Comparison of ENCODE assay signal across 8 mouse cellular contexts in the genomic region with DNA sequence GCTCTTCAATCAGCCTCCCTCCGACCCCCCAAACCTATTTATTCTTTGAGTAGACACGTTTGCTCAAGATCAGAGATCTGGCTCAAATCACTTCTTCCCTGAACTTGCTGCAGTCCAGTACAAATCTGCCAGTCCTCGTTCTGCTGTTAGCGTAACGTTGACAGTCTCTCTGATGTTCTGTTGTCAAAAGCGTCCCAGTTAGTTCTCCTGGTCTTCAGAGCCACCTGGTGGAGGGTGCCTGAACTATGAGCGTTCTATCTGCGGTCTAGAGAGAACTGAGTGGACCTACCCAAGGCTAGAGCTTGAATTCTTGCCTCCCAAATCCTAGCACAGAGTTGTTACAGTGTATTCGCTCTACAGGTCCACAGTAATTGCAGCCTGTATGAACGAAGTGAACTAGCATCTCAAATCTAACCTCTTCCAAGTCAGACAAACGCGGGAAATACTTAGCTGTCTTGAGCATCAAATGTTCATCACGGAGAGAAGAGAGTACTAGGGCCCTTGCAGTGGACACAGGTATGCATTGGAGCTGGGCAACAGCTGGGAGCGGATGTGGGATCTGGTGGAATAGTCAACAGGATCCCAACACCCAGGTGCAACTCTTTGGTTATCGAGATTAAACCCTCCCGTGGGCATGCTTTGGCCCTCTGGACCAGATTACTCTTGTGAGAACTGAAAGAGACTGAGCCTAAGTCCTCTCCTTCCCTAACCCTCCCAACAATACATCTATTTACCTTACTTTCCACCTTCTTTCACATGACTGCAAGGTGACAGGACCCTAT. TPM values are rescaled to one million over a fixed set of nuclear protein-coding genes. Genes with fewer than 3 reads are reported as not detected.
DNase-seq lines count a peak whose midpoint lies in the region; ATAC-seq and TF ChIP-seq lines count a peak whose summit lies in the region.

No protein-coding gene starts in this region.

- H3K9ac ChIP-seq in embryonic facial prominence, embryonic 15.5 days, result no peak overlapping the region
- H3K9ac ChIP-seq in limb, embryonic 14.5 days (ENCODE audit: low read depth, low read length, severe bottlenecking), result peak overlapping the region; percentile 80; the same call in 1 of the 2 replicates
- peak overlapping the region; percentile 66; the same call in 1 of the 2 replicates for H3K9ac ChIP-seq in midbrain, embryonic 16.5 days (ENCODE audit: low read depth, low read length)

- no peaks in the 10 kb centered on the region for H3K9me3 ChIP-seq in embryonic facial prominence, embryonic 15.5 days (replicated peaks)
- H3K9me3 ChIP-seq in limb, embryonic 14.5 days (ENCODE audit: control insufficient read depth, low read length), result no peaks in the 10 kb centered on the region
- H3K9me3 ChIP-seq in midbrain, embryonic 16.5 days (replicated peaks; ENCODE audit: control insufficient read depth, low read length, poor library complexity, severe bottlenecking), result no peaks in the 10 kb centered on the region

- DNase-seq in CD4-positive helper T cell, adult 2 months (ENCODE audit: low read depth, low spot score), result peak; percentile 89
- peak; percentile 90 for DNase-seq in heart, adult 8-10 months (ENCODE audit: low spot score)
- DNase-seq in kidney, adult 9 months, result peak; percentile 94
- DNase-seq in limb, embryonic 14.5 days (ENCODE audit: low spot score), result peak; percentile 87
- DNase-seq in spleen, postnatal 14 days (ENCODE audit: low spot score in 2 of 2), result peak; percentile 71 to 79

- peak overlapping the region; percentile 65 for H3K4me3 ChIP-seq in bone marrow macrophage, adult 2 months (ENCODE audit: insufficient read depth, low read length)
- peak overlapping the region; percentile 74 for H3K4me3 ChIP-seq in embryonic facial prominence, embryonic 15.5 days (replicated peaks)
- peak overlapping the region; percentile 65 for H3K4me3 ChIP-seq in limb, embryonic 14.5 days (replicated peaks; ENCODE audit: low read length)
- peak overlapping the region; percentile 56 for H3K4me3 ChIP-seq in midbrain, embryonic 16.5 days (ENCODE audit: low read depth, low read length)

- TF ChIP-seq POLR2A in bone marrow macrophage, adult 2 months (IDR thresholded peaks at IDR 0.05; ENCODE audit: borderline replicate concordance, low read depth, low read length), result no peak
- no peak for TF ChIP-seq POLR2A in limb, embryonic 14.5 days (IDR thresholded peaks at IDR 0.05; ENCODE audit: borderline replicate concordance, extremely low read depth, insufficient read depth, insufficient read length)

- H3K27ac ChIP-seq in bone marrow macrophage, adult 2 months (ENCODE audit: insufficient read depth, low read depth, low read length), result no peak overlapping the region
- peak overlapping the region; percentile 90 for H3K27ac ChIP-seq in embryonic facial prominence, embryonic 15.5 days (replicated peaks)
- H3K27ac ChIP-seq in limb, embryonic 14.5 days (replicated peaks; ENCODE audit: low read depth, low read length), result no peak overlapping the region
- H3K27ac ChIP-seq in midbrain, embryonic 16.5 days (ENCODE audit: low read length), result no peak overlapping the region

- peak overlapping the region; percentile 81 for H3K4me2 ChIP-seq in embryonic facial prominence, embryonic 15.5 days (replicated peaks)
- H3K4me2 ChIP-seq in limb, embryonic 14.5 days (replicated peaks; ENCODE audit: low read depth, low read length, severe bottlenecking), result peak overlapping the region; percentile 93
- H3K4me2 ChIP-seq in midbrain, embryonic 16.5 days (ENCODE audit: low read length), result peak overlapping the region; percentile 93

- peak; percentile 78 for ATAC-seq in embryonic facial prominence, embryonic 15.5 days (ENCODE audit: insufficient number of reproducible peaks, low FRiP score, low TSS enrichment, low read depth)
- peak; percentile 86 for ATAC-seq in limb, embryonic 14.5 days (ENCODE audit: low FRiP score, low read depth)
- peak; percentile 92 for ATAC-seq in midbrain, embryonic 16.5 days

- peaks cover 3% of the 10 kb centered on the region; the same call in 1 of the 2 replicates for H3K36me3 ChIP-seq in embryonic facial prominence, embryonic 15.5 days
- peaks cover 4% of the 10 kb centered on the region for H3K36me3 ChIP-seq in limb, embryonic 14.5 days (ENCODE audit: control insufficient read depth, insufficient read depth, low read length)
- H3K36me3 ChIP-seq in midbrain, embryonic 16.5 days (ENCODE audit: control insufficient read depth, insufficient read depth, low read length), result no peaks in the 10 kb centered on the region

- TF ChIP-seq CTCF in bone marrow macrophage, adult 2 months (IDR thresholded peaks at IDR 0.05; ENCODE audit: low read depth, low read length), result peak; percentile 52; the same call in 1 of the 2 replicates

- peaks cover 3% of the 10 kb centered on the region for H3K4me1 ChIP-seq in bone marrow macrophage, adult 2 months (ENCODE audit: control insufficient read depth, insufficient read depth, low read length)
- peaks cover 40% of the 10 kb centered on the region for H3K4me1 ChIP-seq in embryonic facial prominence, embryonic 15.5 days
- H3K4me1 ChIP-seq in limb, embryonic 14.5 days (ENCODE audit: control insufficient read depth, insufficient read depth, low read length), result peaks cover 7% of the 10 kb centered on the region; the same call in 1 of the 2 replicates
- peaks cover 5% of the 10 kb centered on the region for H3K4me1 ChIP-seq in midbrain, embryonic 16.5 days (ENCODE audit: control insufficient read depth, insufficient read depth, low read length)

- 28% methylated on average over 16 of the region's 16 CpGs for WGBS in embryonic facial prominence, embryonic 15.5 days
- 32% methylated on average over 16 of the region's 16 CpGs for WGBS in limb, embryonic 14.5 days
- WGBS in midbrain, embryonic 16.5 days, result 32% methylated on average over 16 of the region's 16 CpGs

- H3K27me3 ChIP-seq in embryonic facial prominence, embryonic 15.5 days, result no peaks in the 10 kb centered on the region
- 0 out of 2 replicates have a peak, but pooled peaks cover 5% of the 10 kb centered on the region for H3K27me3 ChIP-seq in limb, embryonic 14.5 days (ENCODE audit: control insufficient read depth, insufficient read depth, low read length)
- peaks cover 10% of the 10 kb centered on the region for H3K27me3 ChIP-seq in midbrain, embryonic 16.5 days (ENCODE audit: control insufficient read depth, insufficient read depth, low read depth, low read length)

RNA-seq across cellular contexts. Expression of a gene that starts 0.7 kb away (rescaled TPM):
- 27.2 and 29.8 TPM in 2 replicates for polyA plus RNA-seq in bone marrow macrophage, adult 2 months (2012; ENCODE audit: insufficient read depth, insufficient read length, missing spikeins)
- 24.9 and 26.9 TPM in 2 replicates for polyA plus RNA-seq in embryonic facial prominence, embryonic 15.5 days (2015; fragmentation: Nextera tagmentation; extraction: Ambion mirVana)
- total RNA-seq in heart, adult 8-10 months (2022), result 1 to 10 TPM; 3.2 to 4.9 (median 4.3) TPM
- polyA plus RNA-seq in limb, embryonic 14.5 days (2012; rRNA removed), result 20.7 and 21.0 TPM in 2 replicates
- polyA plus RNA-seq in limb, embryonic 14.5 days (2014; fragmentation: Nextera tagmentation; extraction: Ambion mirVana), result 19.1 and 21.9 TPM in 2 replicates
- polyA plus RNA-seq in midbrain, embryonic 16.5 days (2015; fragmentation: Nextera tagmentation; extraction: Ambion mirVana), result 1.6 and 2.7 TPM in 2 replicates

RNA-seq across cellular contexts. Expression of a gene that starts 44.8 kb away (rescaled TPM):
- 25.0 and 27.4 TPM in 2 replicates for polyA plus RNA-seq in bone marrow macrophage, adult 2 months (2012; ENCODE audit: insufficient read depth, insufficient read length, missing spikeins)
- 31.1 and 32.5 TPM in 2 replicates for polyA plus RNA-seq in embryonic facial prominence, embryonic 15.5 days (2015; fragmentation: Nextera tagmentation; extraction: Ambion mirVana)
- 10 to 100 TPM; 29.7 to 41.6 (median 37.0) TPM for total RNA-seq in heart, adult 8-10 months (2022)
- 49.8 and 73.2 TPM in 2 replicates for polyA plus RNA-seq in limb, embryonic 14.5 days (2012; rRNA removed)
- polyA plus RNA-seq in limb, embryonic 14.5 days (2014; fragmentation: Nextera tagmentation; extraction: Ambion mirVana), result 34.3 and 39.1 TPM in 2 replicates
- 36.3 and 40.4 TPM in 2 replicates for polyA plus RNA-seq in midbrain, embryonic 16.5 days (2015; fragmentation: Nextera tagmentation; extraction: Ambion mirVana)
